Mouse (Mus musculus) kidney, embryonic 15.5 days (tissue): ENCODE measurements at regions not wholly inside any gene's neighbourhood (a gene's known extent, or its start where the extent isn't known, plus 50 kb on each side); places are given as distances from the start of the nearest gene placed in this dataset.

Source experiments
- ATAC-seq: fragments of 200-750 bp; cut with Nextera tagmentation; replicated peaks from 2 replicates; pipeline ENCODE4 v1.8.0; 2017; ENCODE audit warnings: moderate TSS enrichment; ENCODE audit not compliant: low FRiP score
- H3K27ac ChIP-seq: fragments of 300-500 bp; sonication (generic); 2 replicates; pipeline ENCODE4 v1.5.1; 2015; ENCODE audit warnings: mild to moderate bottlenecking, inconsistent platforms
- H3K27me3 ChIP-seq: fragments of 300-500 bp; sonication (generic); 2 replicates; pipeline ENCODE4 v1.6.1; 2015; ENCODE audit warnings: inconsistent platforms
- H3K36me3 ChIP-seq: fragments of 300-500 bp; sonication (generic); 2 replicates; pipeline ENCODE4 v1.6.1; 2015; ENCODE audit warnings: inconsistent platforms
- H3K4me1 ChIP-seq: fragments of 300-500 bp; sonication (generic); 2 replicates; pipeline ENCODE4 v1.6.1; 2015; ENCODE audit warnings: inconsistent platforms
- H3K4me2 ChIP-seq: fragments of 300-500 bp; sonication (generic); 2 replicates; pipeline ENCODE4 v1.6.1; 2015; ENCODE audit warnings: moderate library complexity, mild to moderate bottlenecking, inconsistent platforms
- H3K4me3 ChIP-seq: fragments of 300-500 bp; sonication (generic); replicated peaks from 2 replicates; pipeline ENCODE4 v1.5.1; 2015; ENCODE audit warnings: mild to moderate bottlenecking, inconsistent platforms
- H3K9ac ChIP-seq: fragments of 300-500 bp; sonication (generic); 2 replicates; pipeline ENCODE4 v1.6.1; 2015; ENCODE audit warnings: mild to moderate bottlenecking, inconsistent platforms
- H3K9me3 ChIP-seq: fragments of 300-500 bp; sonication (generic); replicated peaks from 2 replicates; pipeline ENCODE4 v1.6.1; 2016; ENCODE audit warnings: inconsistent platforms
- WGBS: fragments of 180-500 bp; shearing (Covaris S2); methylation state at CpG from one replicate; pipeline ENCODE4 v1.1.7; 2015; ENCODE audit warnings: mixed read lengths; 5-methylcytosine and 5-hydroxymethylcytosine counted together

- Histone ChIP-seq H3K4me2 (no peak overlapping the region), H3K4me1 (no peaks in the 10 kb centered on the region), H3K4me3 (no peak overlapping the region), H3K9ac (no peak overlapping the region), H3K27me3 (no peaks in the 10 kb centered on the region), H3K27ac (no peak overlapping the region), H3K9me3 (no peaks in the 10 kb centered on the region), H3K36me3 (no peaks in the 10 kb centered on the region)
- ATAC-seq = 0 out of 2 replicates have a peak, but pooled peaks have one; percentile 52
Observed at GRCm38 (mm10) chrX:145672776-145673175, 167.8 kb upstream of the Amot start.

GRCm38 (mm10) chrX:145651647-145652046, 146.7 kb upstream of the Amot start:
- Histone ChIP-seq H3K36me3 (no peaks in the 10 kb centered on the region), H3K27me3 (peaks cover 4% of the 10 kb centered on the region; the same call in 1 of the 2 replicates), H3K4me1 (no peaks in the 10 kb centered on the region), H3K9ac (no peak overlapping the region), H3K4me2 (no peak overlapping the region), H3K4me3 (no peak overlapping the region), H3K9me3 (no peaks in the 10 kb centered on the region), H3K27ac (no peak overlapping the region)
- ATAC-seq = no peak
- WGBS = 60% methylated on average over 2 of the region's 2 CpGs

GRCm38 (mm10) chrX:145619649-145620048, 114.7 kb upstream of the Amot start:
- Histone ChIP-seq H3K9me3 (no peaks in the 10 kb centered on the region), H3K9ac (no peak overlapping the region), H3K4me2 (no peak overlapping the region), H3K4me3 (no peak overlapping the region), H3K4me1 (no peaks in the 10 kb centered on the region), H3K27ac (no peak overlapping the region), H3K27me3 (no peaks in the 10 kb centered on the region), H3K36me3 (no peaks in the 10 kb centered on the region)
- no peak for ATAC-seq
- 57% methylated on average over 3 of the region's 3 CpGs for WGBS

- no peak overlapping the region for H3K4me3 ChIP-seq
- no peak overlapping the region for H3K27ac ChIP-seq
- H3K4me1 ChIP-seq = no peaks in the 10 kb centered on the region
- WGBS = 86% methylated on average over 10 of the region's 10 CpGs
- ATAC-seq = no peak
- no peaks in the 10 kb centered on the region for H3K9me3 ChIP-seq
- H3K9ac ChIP-seq = no peak overlapping the region
- no peaks in the 10 kb centered on the region for H3K36me3 ChIP-seq
- no peaks in the 10 kb centered on the region for H3K27me3 ChIP-seq
- H3K4me2 ChIP-seq = no peak overlapping the region
Observed at GRCm38 (mm10) chrX:145602085-145602484, 97.1 kb upstream of the Amot start.

GRCm38 (mm10) chrX:145590733-145591132, 85.8 kb upstream of the Amot start:
- 56% methylated on average over 1 of the region's 1 CpGs for WGBS
- Histone ChIP-seq H3K9ac (no peak overlapping the region), H3K36me3 (no peaks in the 10 kb centered on the region), H3K27me3 (no peaks in the 10 kb centered on the region), H3K4me2 (no peak overlapping the region), H3K9me3 (no peaks in the 10 kb centered on the region), H3K4me1 (no peaks in the 10 kb centered on the region), H3K4me3 (no peak overlapping the region), H3K27ac (no peak overlapping the region)
- no peak for ATAC-seq

GRCm38 (mm10) chrX:145567528-145567927, 62.5 kb upstream of the Amot start:
- Histone ChIP-seq H3K27me3 (no peaks in the 10 kb centered on the region; the same call in 1 of the 2 replicates), H3K9ac (no peak overlapping the region), H3K27ac (no peak overlapping the region), H3K36me3 (no peaks in the 10 kb centered on the region), H3K4me3 (no peak overlapping the region), H3K4me1 (no peaks in the 10 kb centered on the region), H3K4me2 (no peak overlapping the region), H3K9me3 (no peaks in the 10 kb centered on the region)
- 85% methylated on average over 3 of the region's 3 CpGs for WGBS
- ATAC-seq = no peak

- Histone ChIP-seq H3K36me3 (no peaks in the 10 kb centered on the region), H3K4me1 (no peaks in the 10 kb centered on the region), H3K27me3 (no peaks in the 10 kb centered on the region; the same call in 1 of the 2 replicates), H3K4me3 (no peak overlapping the region), H3K9ac (no peak overlapping the region), H3K9me3 (no peaks in the 10 kb centered on the region), H3K4me2 (no peak overlapping the region), H3K27ac (no peak overlapping the region)
- 71% methylated on average over 2 of the region's 2 CpGs for whole genome bisulfite sequencing
- no peak for ATAC-seq
Observed at GRCm38 (mm10) chrX:145567073-145567472, 62.1 kb upstream of the Amot start.

GRCm38 (mm10) chrX:145558881-145559280, 53.9 kb upstream of the Amot start:
- no peak overlapping the region for H3K27ac ChIP-seq
- no peaks in the 10 kb centered on the region for H3K27me3 ChIP-seq
- H3K4me3 ChIP-seq = no peak overlapping the region
- H3K36me3 ChIP-seq = no peaks in the 10 kb centered on the region
- 77% methylated on average over 1 of the region's 1 CpGs for WGBS
- H3K9me3 ChIP-seq = no peaks in the 10 kb centered on the region
- no peak overlapping the region for H3K9ac ChIP-seq
- no peak overlapping the region for H3K4me2 ChIP-seq
- no peak for ATAC-seq
- H3K4me1 ChIP-seq = no peaks in the 10 kb centered on the region
